Mouse (Mus musculus) ES-Bruce4 (cell line): ENCODE measurements around the gene Ocm. TPM values are rescaled to one million over a fixed set of nuclear protein-coding genes. Genes with fewer than 3 reads are reported as not detected.

Experiments used
- H3K27ac ChIP-seq: 2 replicates; pipeline ENCODE4 v1.5.1; 2012; ENCODE audit warnings: low read length, inconsistent platforms; ENCODE audit not compliant: insufficient read depth
- H3K27me3 ChIP-seq: 2 replicates; pipeline ENCODE4 v1.6.1; 2012; ENCODE audit warnings: mild to moderate bottlenecking, low read length, inconsistent platforms; ENCODE audit not compliant: control insufficient read depth, poor library complexity, insufficient read depth, severe bottlenecking
- H3K36me3 ChIP-seq: 2 replicates; pipeline ENCODE4 v1.6.1; 2012; ENCODE audit warnings: inconsistent platforms, mild to moderate bottlenecking, low read length, moderate library complexity; ENCODE audit not compliant: control insufficient read depth, poor library complexity, insufficient read depth, severe bottlenecking
- H3K4me1 ChIP-seq: one replicate; pipeline ENCODE4 v1.8.1; 2011; ENCODE audit warnings: low read length; ENCODE audit not compliant: control insufficient read depth, insufficient read depth
- H3K4me3 ChIP-seq: 2 replicates; pipeline ENCODE4 v1.5.1; 2011; ENCODE audit warnings: low read depth, mild to moderate bottlenecking, low read length
- H3K9ac ChIP-seq: 2 replicates; pipeline ENCODE4 v1.6.1; 2012; ENCODE audit warnings: low read depth, mild to moderate bottlenecking, inconsistent platforms; ENCODE audit not compliant: poor library complexity, severe bottlenecking
- H3K9me3 ChIP-seq: replicated peaks from 2 replicates; pipeline ENCODE4 v1.6.1; 2012; ENCODE audit warnings: mild to moderate bottlenecking, low read length, inconsistent platforms; ENCODE audit not compliant: control insufficient read depth, poor library complexity, insufficient read depth, severe bottlenecking
- CTCF ChIP-seq: IDR thresholded peaks from one replicate; pipeline ENCODE4 v1.8.1; 2011; ENCODE audit warnings: low read depth, low read length
- EP300 ChIP-seq: IDR thresholded peaks from 2 replicates; pipeline ENCODE4 v1.6.1; 2011; ENCODE audit warnings: low read depth, low read length; ENCODE audit not compliant: insufficient read depth
- POLR2A ChIP-seq: IDR thresholded peaks from one replicate; pipeline ENCODE4 v1.8.1; 2011; ENCODE audit warnings: low read length; ENCODE audit not compliant: insufficient read depth
- polyA plus RNA-seq: library from polyadenylated mRNA; stranded (reverse); fragments of >200 nt; gene quantifications from 2 replicates; pipeline ENCODE4 v1.2.4, GENCODE M21; 2011; ENCODE audit warnings: low read depth; ENCODE audit not compliant: missing spikeins, insufficient read depth, insufficient read length

Gene Ocm
- polyA plus RNA-seq, 1 experiment = not detected

- H3K9me3 ChIP-seq = no peaks in the 10 kb centered on the region
- H3K27ac ChIP-seq = no peak overlapping the region
- H3K9ac ChIP-seq = no peak overlapping the region
- peak; percentile 96 for TF ChIP-seq CTCF
- no peak for TF ChIP-seq POLR2A
- no peak overlapping the region for H3K4me3 ChIP-seq
- H3K27me3 ChIP-seq = no peaks in the 10 kb centered on the region
- no peaks in the 10 kb centered on the region for H3K36me3 ChIP-seq
- no peaks in the 10 kb centered on the region for H3K4me1 ChIP-seq
These were observed 51.4 kb downstream of the Ocm start for GRCm38 (mm10) chr5:143974931-143975630.

- Histone ChIP-seq H3K9me3 (no peaks in the 10 kb centered on the region), H3K36me3 (no peaks in the 10 kb centered on the region), H3K9ac (no peak overlapping the region), H3K27me3 (no peaks in the 10 kb centered on the region), H3K4me3 (no peak overlapping the region), H3K4me1 (no peaks in the 10 kb centered on the region), H3K27ac (no peak overlapping the region)
- TF ChIP-seq EP300 (no peak), CTCF (no peak), POLR2A (no peak)
These were observed 53.8 kb downstream of the Ocm start for GRCm38 (mm10) chr5:143972628-143973027.

Other genes starting within 250 kb of the Ocm start
- 23.3 and 24.9 TPM in 2 replicates for gene Eif2ak1, start 208.9 kb downstream of the Ocm start, polyA plus RNA-seq
- not detected in 2 replicates for gene Ankrd61, start 129.0 kb downstream of the Ocm start, polyA plus RNA-seq
- 130 and 134 TPM in 2 replicates for gene Aimp2, start 116.8 kb downstream of the Ocm start, polyA plus RNA-seq
- gene Pms2, start 116.7 kb downstream of the Ocm start, polyA plus RNA-seq = 29.7 and 36.7 TPM in 2 replicates
- gene Gm42421, start 98.5 kb downstream of the Ocm start, polyA plus RNA-seq = 1.3 and 4.3 TPM in 2 replicates
- gene Rsph10b, start 93.6 kb downstream of the Ocm start, polyA plus RNA-seq = 2.7 and 4.4 TPM in 2 replicates
- gene Ccz1, start 11.8 kb downstream of the Ocm start, polyA plus RNA-seq = 67.4 and 69.5 TPM in 2 replicates
- gene Lmtk2, start 73.8 kb upstream of the Ocm start, polyA plus RNA-seq = 46.2 and 47.1 TPM in 2 replicates
- 3.0 and 3.1 TPM in 2 replicates for gene Bhlha15, start 163.6 kb upstream of the Ocm start, polyA plus RNA-seq
- 10.7 and 11.6 TPM in 2 replicates for gene Tecpr1, start 196.9 kb upstream of the Ocm start, polyA plus RNA-seq
- 77.9 and 82.6 TPM in 2 replicates for gene Bri3, start 217.8 kb upstream of the Ocm start, polyA plus RNA-seq